Mouse (Mus musculus): ENCODE data around the gene Sergef. TPM values are rescaled to one million over a fixed set of nuclear protein-coding genes. Genes with fewer than 3 reads are reported as not detected.

Gene Sergef
- total RNA-seq, 1 experiment from 2014 or later: 13.7 TPM

DNA sequence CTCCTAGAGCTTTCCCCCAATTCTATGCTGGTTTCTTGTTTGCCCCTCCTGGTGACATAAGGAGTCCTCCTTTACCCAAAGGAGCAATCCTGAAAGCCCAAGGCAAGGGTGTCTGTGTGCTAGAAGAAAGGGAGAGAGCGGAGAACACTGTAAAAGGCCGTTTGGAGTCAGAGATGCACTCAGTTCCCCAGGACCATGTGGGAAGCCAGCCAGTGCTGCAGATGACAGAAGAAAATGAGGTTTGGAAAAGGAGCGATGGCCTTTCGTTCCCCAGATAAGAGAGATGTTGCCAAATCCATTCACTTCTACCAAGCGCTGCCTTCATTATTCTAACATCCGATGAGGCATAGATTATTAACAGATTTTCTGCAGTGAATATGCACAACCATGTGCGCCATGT is 48.1 kb downstream of the Sergef start:
- ATAC-seq (replicated peaks in 1 of 2; ENCODE audit: insufficient read depth in 1 of 2, low FRiP score in 2 of 2, low TSS enrichment in 1 of 2, low read depth in 1 of 2, poor library complexity in 2 of 2, severe bottlenecking in 2 of 2): no peak

DNA sequence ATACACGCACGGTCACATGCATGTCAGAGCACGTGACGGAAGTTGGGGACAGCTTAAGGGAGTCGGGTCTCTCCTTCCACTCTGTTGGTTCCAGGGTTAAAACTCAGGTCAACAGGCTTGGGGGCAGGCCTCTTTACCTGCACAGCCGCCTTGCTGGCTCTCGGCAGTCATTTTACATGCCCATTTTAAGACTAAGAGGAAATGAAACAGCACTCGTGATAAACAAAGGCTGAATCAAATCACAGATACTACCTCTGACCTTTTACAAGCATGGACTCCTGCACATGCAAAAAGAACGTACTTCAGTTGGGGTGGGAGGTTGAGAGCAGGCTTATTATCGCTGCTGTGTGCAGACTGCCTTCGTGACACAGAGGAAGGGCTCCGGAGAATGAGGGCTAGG is 50.4 kb downstream of the Sergef start:
- ATAC-seq (replicated peaks in 1 of 2; ENCODE audit: insufficient read depth in 1 of 2, low FRiP score in 2 of 2, low TSS enrichment in 1 of 2, low read depth in 1 of 2, poor library complexity in 2 of 2, severe bottlenecking in 2 of 2): no peak

DNA sequence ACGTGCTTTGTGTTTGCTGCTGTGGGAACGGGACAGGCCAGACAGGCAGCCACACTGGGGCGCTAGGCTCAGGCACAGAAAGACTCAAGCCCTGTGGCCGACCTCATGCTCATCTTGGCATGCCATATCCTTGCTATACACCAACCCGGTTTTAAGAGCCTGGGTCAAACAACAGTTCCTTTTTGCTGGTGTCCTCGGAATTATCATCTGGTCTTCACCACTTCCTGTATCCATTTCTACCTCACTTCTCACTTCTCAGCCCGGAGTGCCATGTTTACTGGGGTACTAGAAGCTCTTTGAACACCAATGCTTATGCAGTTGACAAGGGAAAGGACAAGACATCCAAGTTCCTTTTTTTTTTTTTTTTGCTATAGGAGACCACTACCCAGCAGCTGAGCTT is 51.6 kb downstream of the Sergef start:
- no peak for ATAC-seq (replicated peaks in 1 of 2; ENCODE audit: insufficient read depth in 1 of 2, low FRiP score in 2 of 2, low TSS enrichment in 1 of 2, low read depth in 1 of 2, poor library complexity in 2 of 2, severe bottlenecking in 2 of 2)

DNA sequence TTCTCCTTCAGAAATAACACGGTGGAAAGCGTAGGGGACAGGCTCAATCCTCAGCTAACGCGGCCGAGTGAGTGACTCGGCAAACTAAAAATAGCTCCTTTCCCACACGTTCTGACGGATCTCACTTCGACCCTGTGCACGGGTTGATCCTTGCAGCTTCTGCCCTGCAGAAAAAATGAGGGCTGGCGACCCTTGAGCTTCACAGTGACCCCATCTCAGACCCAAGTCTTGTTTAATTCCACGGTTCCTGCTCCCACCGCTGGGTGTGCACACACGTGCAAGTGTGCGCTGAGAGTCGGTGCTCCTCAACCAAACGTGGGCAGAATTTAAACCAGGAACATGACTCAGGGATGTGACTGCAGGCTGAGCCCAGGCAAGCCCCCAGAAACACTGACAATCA is 52.1 kb downstream of the Sergef start:
- ATAC-seq (replicated peaks in 1 of 2; ENCODE audit: insufficient read depth in 1 of 2, low FRiP score in 2 of 2, low TSS enrichment in 1 of 2, low read depth in 1 of 2, poor library complexity in 2 of 2, severe bottlenecking in 2 of 2): peak; percentile 19 to 42; a peak in 2 of 4 replicates

DNA sequence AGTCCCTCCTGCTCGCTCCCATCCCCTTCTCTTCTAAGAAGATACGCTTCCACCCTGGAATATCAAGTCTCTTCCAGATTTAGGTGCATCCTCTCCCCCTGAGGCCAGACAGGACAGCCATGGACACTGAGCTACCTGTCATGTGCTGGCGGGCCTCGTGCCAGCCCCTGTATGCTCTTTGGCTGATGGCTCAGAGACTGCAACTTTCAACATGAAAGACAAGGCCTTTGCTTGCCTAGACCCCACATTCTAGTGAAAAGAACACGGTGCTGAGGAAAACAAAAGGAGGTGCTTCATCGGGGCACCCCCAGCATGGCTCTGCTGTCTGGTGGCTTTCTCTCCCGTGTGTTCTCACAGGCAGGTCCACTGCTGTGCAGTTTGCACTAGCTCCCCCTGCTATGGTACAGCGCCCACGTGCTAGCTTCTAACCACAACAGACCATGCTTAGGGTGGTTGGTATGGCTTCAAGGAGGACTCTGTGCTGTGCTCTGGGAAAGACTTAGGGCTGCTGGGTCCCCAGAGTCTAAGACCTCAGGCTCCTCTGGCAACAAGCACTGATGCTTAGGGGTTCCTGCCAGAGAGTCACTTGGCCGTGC is 52.9 kb downstream of the Sergef start:
- ATAC-seq (replicated peaks in 1 of 2; ENCODE audit: insufficient read depth in 1 of 2, low FRiP score in 2 of 2, low TSS enrichment in 1 of 2, low read depth in 1 of 2, poor library complexity in 2 of 2, severe bottlenecking in 2 of 2): peak in 1 of 2 experiments; percentile 50; a peak in 1 of 4 replicates

DNA sequence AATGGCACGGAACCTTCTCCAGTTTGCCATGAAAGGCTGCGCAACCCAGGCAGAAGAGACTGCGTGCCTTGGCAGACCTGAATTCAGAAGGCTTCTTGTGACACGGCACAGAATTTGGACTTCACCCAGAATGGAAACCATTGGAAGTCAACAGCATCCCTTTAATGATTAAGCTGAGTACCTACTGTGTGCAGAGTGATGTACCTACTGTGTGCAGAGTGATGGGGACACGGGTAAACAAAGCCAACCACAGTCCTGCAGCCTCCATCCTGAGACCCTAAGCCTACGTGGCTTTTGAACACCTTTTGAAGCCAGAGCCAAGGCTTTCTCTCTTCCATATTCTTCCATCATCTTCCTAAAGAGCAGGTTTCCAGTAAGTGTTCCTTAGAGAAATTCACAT is 56.9 kb downstream of the Sergef start:
- ATAC-seq (replicated peaks in 1 of 2; ENCODE audit: insufficient read depth in 1 of 2, low FRiP score in 2 of 2, low TSS enrichment in 1 of 2, low read depth in 1 of 2, poor library complexity in 2 of 2, severe bottlenecking in 2 of 2): no peak

DNA sequence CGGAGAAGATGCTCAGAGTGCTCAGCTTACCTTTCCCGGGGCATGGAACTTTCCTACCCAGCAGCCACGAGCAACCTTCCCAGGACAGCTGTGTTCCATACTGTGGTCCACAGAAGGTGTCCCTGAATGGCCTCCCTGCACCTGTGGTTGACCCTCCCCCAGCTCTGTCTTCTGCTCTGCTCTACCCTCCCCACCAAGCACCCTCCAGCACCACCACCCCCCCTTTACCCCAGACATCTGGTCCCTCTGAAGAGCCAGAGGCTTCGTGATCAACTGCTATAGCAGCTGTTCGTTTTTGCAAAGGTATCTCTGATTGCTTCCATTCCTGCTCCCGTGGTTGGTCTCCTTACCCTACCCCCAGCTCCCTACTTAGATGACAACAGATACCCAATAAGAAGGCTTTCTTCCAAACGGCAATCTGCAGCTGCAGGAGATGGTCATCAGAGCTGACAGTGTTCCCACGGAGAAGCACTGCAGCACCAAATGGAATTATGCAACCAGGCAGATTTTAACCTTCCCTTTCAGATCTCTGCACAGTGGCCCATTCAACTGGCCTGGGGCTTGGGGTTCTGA is 58.2 kb downstream of the Sergef start:
- ATAC-seq (replicated peaks in 1 of 2; ENCODE audit: insufficient read depth in 1 of 2, low FRiP score in 2 of 2, low TSS enrichment in 1 of 2, low read depth in 1 of 2, poor library complexity in 2 of 2, severe bottlenecking in 2 of 2): no peak

DNA sequence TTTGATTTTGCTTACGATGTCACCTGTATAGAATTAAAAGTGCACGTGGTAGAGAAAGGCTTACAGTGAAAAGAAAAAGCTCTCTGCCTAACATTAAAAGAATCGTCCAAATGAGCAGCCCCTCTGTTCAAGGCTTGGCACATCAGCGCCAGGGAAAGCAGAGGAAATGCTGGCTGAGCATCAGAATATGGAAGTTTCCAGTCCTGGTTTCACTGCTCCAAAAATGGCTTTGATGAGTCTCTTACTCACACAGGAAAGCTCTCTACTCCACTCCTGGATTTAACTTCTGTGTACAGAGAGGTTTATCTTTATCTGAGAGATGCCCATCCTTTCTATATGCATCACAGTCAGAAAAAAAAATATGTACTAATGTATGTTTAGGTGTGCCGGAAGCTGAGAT is 61.5 kb downstream of the Sergef start:
- ATAC-seq (replicated peaks in 1 of 2; ENCODE audit: insufficient read depth in 1 of 2, low FRiP score in 2 of 2, low TSS enrichment in 1 of 2, low read depth in 1 of 2, poor library complexity in 2 of 2, severe bottlenecking in 2 of 2): no peak

DNA sequence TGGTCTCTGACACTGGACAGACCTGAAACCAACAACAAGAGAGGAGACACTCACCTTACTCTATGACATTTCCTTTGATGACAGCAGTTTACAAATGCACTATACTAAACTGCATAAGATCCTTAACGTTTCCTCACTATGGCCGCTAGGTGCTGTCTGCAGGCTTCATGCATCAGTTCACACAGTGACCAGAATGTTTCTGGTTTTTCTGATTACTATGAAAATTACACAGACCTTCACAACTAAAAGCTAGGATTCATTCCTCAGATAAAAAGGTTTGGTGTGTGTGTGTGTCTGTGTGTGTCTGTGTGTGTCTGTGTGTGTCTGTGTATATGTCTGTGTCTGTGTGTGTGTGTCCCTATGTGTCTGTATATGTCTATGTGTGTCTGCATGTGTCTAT is 63.7 kb downstream of the Sergef start:
- ATAC-seq (replicated peaks in 1 of 2; ENCODE audit: insufficient read depth in 1 of 2, low FRiP score in 2 of 2, low TSS enrichment in 1 of 2, low read depth in 1 of 2, poor library complexity in 2 of 2, severe bottlenecking in 2 of 2): no peak

DNA sequence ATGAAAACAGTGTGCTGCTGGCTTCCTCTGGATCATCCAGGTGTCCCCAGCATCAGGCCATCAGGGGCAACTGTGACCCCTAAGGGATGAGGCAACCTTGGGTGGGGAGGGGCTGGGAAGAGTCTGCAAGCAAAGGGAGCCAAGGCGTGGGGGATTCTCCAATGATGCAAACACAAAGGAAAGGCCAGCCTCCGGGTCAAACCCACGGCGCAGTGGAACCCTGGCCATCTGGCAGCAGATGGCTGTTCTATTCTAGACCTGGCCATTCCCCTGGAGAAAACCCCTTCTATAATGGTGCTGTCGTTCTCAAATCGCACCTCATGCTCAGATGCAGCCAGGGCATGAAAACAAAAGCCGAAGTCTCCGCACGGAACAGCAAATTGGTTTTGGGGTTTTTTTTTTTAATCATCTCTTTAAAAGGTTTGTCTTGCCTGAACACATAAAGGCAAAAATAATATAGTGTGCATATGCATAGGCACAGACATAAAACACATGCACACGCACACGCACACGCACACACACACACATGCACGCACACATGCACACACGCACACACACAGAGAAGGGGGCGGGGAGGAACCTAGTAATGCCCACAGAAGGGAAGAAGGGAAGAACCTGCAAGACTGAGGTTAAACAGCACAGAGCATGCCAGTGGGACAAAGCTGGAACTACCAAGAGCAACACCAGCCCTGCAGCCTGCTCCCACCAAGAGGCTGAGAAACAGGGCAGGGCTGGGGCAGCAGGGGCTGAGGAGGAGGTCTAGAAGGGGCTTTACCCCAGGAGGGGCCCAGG is 66.6 kb downstream of the Sergef start:
- no peak for ATAC-seq (replicated peaks in 1 of 2; ENCODE audit: insufficient read depth in 1 of 2, low FRiP score in 2 of 2, low TSS enrichment in 1 of 2, low read depth in 1 of 2, poor library complexity in 2 of 2, severe bottlenecking in 2 of 2)

DNA sequence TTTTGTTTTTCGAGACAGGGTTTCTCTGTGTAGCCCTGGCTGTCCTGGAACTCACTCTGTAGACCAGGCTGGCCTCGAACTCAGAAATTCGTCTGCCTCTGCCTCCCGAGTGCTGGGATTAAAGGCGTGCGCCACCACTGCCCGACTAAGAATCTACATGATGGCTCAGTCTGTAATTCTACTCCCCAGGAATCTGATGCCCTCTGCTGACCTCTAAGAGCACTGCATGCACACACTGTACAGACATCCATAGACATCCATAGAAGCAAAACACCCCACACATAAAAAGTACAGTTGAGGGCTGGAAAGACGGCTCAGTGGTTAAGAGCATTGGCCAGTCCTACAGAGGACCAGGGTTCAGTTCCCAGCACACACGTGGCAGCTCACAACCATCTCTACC is 70.1 kb downstream of the Sergef start:
- ATAC-seq (replicated peaks in 1 of 2; ENCODE audit: insufficient read depth in 1 of 2, low FRiP score in 2 of 2, low TSS enrichment in 1 of 2, low read depth in 1 of 2, poor library complexity in 2 of 2, severe bottlenecking in 2 of 2): peak; percentile 74 to 78; a peak in 2 of 4 replicates

DNA sequence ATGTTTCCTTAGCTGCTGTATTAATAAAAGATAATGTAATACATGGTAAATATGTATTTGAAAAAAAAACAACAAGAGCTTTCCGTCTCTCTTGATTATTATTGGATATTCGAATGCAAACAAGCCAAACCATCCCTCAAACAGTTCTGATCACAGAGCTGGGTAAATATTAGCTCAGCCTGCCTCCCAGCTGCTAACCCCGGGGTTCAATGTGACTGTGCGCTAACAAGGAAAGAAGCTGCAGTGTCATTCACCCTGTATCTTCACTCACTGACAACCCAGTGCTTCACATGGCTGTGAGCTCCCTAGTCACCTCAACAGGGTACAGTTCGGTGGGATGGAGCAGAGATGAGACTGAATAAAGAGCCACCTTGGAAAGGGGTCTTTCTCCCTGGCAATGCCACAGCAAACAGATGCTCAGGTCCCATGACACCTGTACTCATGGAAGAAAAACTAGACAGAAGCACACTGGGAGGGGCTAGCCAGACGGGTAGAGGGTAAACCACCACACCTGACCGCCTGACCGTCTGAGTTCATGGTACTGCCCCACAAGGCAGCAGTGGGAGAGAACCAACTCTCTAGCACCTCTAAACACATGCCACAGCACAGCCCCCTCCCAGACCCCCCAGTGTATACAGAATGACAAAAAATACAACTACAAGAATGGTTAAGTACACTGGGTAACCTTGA is 73.1 kb downstream of the Sergef start:
- no peak for ATAC-seq (replicated peaks in 1 of 2; ENCODE audit: insufficient read depth in 1 of 2, low FRiP score in 2 of 2, low TSS enrichment in 1 of 2, low read depth in 1 of 2, poor library complexity in 2 of 2, severe bottlenecking in 2 of 2)

DNA sequence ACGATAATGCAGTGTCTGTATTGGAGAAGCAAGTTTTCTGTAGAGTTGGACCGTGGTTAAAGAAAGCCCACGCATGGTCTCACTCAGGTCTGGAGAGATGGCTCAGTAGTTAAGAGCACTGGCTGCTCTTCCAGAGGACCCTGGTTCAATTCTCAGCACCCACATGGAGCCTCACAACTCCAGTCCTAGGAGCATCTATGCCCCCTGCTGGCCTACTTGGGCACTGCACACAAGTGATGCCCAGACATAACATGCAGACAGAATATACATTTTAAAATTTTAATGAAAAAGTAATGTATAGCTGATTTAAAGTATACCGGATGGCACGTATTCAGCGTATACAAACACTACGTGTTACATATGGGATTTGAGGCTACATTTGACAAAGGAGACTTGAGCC is 74.2 kb downstream of the Sergef start:
- no peak for ATAC-seq (replicated peaks in 1 of 2; ENCODE audit: insufficient read depth in 1 of 2, low FRiP score in 2 of 2, low TSS enrichment in 1 of 2, low read depth in 1 of 2, poor library complexity in 2 of 2, severe bottlenecking in 2 of 2)

DNA sequence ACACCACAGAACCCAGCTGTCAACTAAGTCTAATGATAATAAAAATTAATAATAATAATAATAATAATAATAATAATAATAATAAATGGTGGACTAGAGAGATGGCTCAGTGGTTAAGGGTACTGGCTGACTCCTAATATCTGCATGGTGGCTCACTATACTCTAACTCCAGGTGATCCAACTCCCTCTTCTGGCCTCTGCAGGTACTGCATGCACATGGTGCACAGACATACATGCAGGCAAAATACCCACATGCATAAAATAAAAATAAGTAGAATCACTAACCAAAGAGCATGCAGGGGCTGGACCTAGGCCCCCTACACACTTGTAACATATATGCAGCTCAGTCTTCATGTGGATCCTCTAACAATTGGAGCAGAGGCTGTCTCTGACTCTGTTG is 75.8 kb downstream of the Sergef start:
- no peak for ATAC-seq (replicated peaks in 1 of 2; ENCODE audit: insufficient read depth in 1 of 2, low FRiP score in 2 of 2, low TSS enrichment in 1 of 2, low read depth in 1 of 2, poor library complexity in 2 of 2, severe bottlenecking in 2 of 2)

DNA sequence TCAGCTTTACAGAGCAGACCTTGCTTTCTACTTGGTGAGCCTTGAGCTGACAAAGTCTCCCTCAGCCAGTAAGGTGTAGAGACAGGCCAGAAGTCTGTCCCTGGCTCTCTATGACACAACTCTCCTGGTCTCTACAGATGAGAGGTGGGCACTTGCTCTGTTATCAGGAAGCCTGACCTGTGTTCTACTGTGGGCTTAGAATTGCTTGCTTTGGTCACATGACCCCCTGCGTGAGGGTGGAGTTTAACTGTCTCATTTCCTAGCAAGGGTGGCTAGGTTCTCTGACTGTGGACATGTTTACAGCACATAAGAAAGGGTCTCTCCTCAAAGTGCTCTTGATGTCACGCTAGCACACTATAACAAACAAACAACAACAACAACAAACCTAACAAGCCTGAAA is 79.5 kb downstream of the Sergef start:
- ATAC-seq (replicated peaks in 1 of 2; ENCODE audit: insufficient read depth in 1 of 2, low FRiP score in 2 of 2, low TSS enrichment in 1 of 2, low read depth in 1 of 2, poor library complexity in 2 of 2, severe bottlenecking in 2 of 2): 0 out of 4 replicates have a peak, but pooled peaks of 1 of the 2 experiments have one; percentile 14

DNA sequence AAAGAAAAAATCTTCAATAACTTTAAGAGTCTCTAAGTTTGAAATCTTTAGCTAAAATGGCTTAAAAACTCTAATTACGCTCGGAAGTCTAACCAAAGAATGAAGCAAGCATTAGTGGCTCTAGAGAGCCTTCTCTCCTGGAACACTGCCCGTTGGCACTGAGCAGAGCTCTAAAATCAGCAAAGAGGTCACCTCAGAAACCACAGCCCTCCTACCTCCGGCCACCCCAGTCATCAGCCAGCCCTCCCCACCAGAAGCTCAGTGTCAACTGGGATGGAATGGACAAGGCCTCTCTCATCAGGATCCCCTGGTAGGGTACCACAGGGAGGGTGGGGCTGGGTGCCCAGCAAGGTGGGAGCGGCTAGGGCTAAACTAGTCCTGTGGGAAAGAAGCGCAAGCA is 80.0 kb downstream of the Sergef start:
- peak; percentile 71 to 72; a peak in 3 of 4 replicates for ATAC-seq (replicated peaks in 1 of 2; ENCODE audit: insufficient read depth in 1 of 2, low FRiP score in 2 of 2, low TSS enrichment in 1 of 2, low read depth in 1 of 2, poor library complexity in 2 of 2, severe bottlenecking in 2 of 2)

DNA sequence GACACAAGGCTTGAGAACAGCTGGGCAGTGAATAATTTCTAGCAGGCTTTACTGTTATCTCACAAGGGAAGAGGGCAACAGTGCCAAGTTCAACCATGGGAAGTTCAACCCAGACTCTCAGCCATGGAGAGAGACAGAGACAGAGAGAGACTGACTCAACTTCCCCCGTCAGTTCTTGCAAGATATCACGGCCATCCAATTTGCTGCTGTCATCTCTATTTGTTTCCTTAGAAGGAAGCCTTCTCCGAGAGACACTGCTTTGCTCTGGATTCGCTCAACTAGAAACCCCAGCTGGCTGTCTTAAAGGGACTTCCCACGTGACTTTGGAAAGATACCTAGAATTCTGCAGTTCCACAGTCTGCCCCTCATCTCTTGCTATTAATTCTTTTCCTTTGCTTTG is 80.6 kb downstream of the Sergef start:
- no peak for ATAC-seq (replicated peaks in 1 of 2; ENCODE audit: insufficient read depth in 1 of 2, low FRiP score in 2 of 2, low TSS enrichment in 1 of 2, low read depth in 1 of 2, poor library complexity in 2 of 2, severe bottlenecking in 2 of 2)

DNA sequence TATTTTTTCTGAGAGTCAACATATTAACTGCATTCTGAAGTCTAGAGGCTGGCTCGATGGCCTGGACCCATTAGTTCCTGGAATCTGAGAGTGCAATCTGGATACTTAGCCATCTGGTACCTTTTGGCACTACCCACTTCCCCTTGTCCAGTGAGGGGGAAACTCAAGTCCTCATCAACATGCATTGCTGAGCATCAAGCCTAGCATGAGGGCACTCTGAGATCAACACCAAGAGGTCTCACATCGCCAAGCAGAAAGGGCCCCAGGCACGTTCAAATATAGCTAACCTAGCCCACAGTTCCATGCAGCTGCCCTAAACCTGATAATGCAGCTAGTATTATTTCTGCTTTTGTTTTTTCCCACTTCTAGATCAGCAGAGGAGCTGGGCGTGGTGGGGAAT is 81.6 kb downstream of the Sergef start:
- no peak for ATAC-seq (replicated peaks in 1 of 2; ENCODE audit: insufficient read depth in 1 of 2, low FRiP score in 2 of 2, low TSS enrichment in 1 of 2, low read depth in 1 of 2, poor library complexity in 2 of 2, severe bottlenecking in 2 of 2)
